Mouse (Mus musculus): ENCODE data around the gene Col7a1. TPM values are rescaled to one million over a fixed set of nuclear protein-coding genes. Genes with fewer than 3 reads are reported as not detected.

The Col7a1 gene
- polyA plus RNA-seq (2021; fragmentation: Nextera tagmentation), result 0.01 TPM in 1 of 2 replicates, not detected in the other
- long read RNA-seq, experiment 1, partial matches to known transcripts, result 1 of 1 reads
- long read RNA-seq, experiment 1, other reads (novel, unspliced or antisense), result 0 of 1 reads
- long read RNA-seq, experiment 2, result 0 reads

GRCm38 (mm10) chr9:108953081-108953636 is at the start of gene Col7a1:
Gene Col7a1, plus strand, starts transcription at chr9:108953586.

DNA sequence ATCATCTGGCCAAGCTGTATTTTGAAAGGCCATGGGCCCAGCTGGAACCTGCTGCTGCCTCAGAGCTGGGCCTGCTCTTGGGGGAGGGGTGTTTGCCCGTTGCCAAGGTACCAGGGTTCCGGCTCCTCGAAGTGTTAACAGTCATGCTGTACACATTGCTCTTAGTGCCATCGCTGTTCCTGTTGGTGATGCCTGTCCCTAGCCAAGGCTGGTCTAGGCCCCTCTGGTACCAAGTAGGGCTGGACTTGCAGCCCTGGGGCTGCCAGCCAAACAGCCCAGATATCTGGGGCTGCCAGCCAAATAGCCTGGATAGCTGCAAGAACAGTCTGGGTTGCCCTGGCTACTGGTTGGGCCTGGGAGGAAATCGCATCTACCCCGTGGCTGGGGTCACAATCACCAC is 38.9 kb upstream of the Col7a1 start, which contains the start of gene Tmem89:
TSS of gene Tmem89 (plus strand) at position 129 of the 400 bp plus-strand sequence.

DNA sequence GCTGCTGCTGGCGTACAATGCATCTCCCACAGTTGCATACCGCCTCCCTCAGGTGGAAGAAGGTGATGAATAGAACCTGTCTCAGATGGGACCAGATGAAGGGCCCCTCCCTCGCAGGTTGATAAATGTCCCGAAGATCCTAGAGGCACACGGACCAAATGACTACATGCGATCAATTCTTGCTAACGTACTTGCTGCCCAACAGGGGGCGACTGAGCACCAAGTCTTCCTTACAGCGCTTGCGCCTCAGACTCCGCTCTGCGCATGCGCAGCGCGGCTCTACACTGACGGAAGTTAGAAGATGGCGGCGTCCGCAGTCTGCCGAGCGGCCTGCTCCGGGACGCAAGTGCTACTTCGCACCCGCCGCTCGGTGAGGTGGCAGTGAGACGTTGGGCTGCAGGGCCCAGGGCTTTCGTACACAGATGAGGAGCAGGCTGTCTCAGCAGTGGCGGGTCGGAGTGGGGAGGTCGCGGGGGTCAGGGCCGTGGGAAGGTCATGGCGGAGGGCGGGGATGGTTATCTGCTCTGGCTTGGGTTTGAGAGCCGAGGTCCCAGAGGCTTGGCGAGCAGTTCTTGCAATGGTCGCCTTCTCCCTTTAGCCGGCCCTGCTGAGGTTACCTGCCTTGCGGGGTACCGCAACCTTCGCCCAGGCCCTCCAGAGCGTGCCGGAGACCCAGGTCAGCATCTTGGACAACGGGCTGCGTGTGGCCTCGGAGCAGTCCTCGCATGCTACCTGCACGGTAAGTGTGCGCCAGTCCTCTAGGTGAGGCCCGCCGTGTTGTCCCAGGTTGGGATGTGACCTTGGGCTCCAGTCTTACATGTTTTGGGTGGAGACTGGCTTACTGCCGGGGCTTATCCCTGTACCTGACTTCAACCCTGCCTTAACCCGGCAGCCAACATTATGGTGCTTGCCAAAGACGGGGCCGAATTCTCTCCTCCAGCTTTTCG is 16.7 kb upstream of the Col7a1 start, which contains the start of gene Uqcrc1:
TSS of gene Uqcrc1 (plus strand) at position 216 of the 947 bp plus-strand sequence.

GRCm38 (mm10) chr9:108985710-108986109 is 32.3 kb downstream of the Col7a1 start, which contains the start of gene Ucn2:
Gene Ucn2, plus strand, starts transcription at chr9:108986010.

GRCm38 (mm10) chr9:108991428-108992084 is 38.2 kb downstream of the Col7a1 start, which contains the start of gene Pfkfb4:
Gene Pfkfb4, plus strand, starts transcription at chr9:108991778.

Other genes starting within 250 kb of the Col7a1 start
- gene Ip6k2, start 169.8 kb upstream of the Col7a1 start, polyA plus RNA-seq (2021; fragmentation: Nextera tagmentation), result 22.3 and 29.4 TPM in 2 replicates
- 39.1 and 47.3 TPM in 2 replicates for gene Nckipsd, start 145.2 kb upstream of the Col7a1 start, polyA plus RNA-seq (2021; fragmentation: Nextera tagmentation)
- 2.2 and 3.1 TPM in 2 replicates for gene Celsr3, start 127.3 kb upstream of the Col7a1 start, polyA plus RNA-seq (2021; fragmentation: Nextera tagmentation)
- 5.9 and 8.2 TPM in 2 replicates for gene Slc26a6, start 100.3 kb upstream of the Col7a1 start, polyA plus RNA-seq (2021; fragmentation: Nextera tagmentation)
- 0.72 and 1.1 TPM in 2 replicates for gene Tmem89, start 39.0 kb upstream of the Col7a1 start, polyA plus RNA-seq (2021; fragmentation: Nextera tagmentation)
- 529 and 727 TPM in 2 replicates for gene Uqcrc1, start 17.0 kb upstream of the Col7a1 start, polyA plus RNA-seq (2021; fragmentation: Nextera tagmentation)
- not detected in 2 replicates for gene Ucn2, start 32.4 kb downstream of the Col7a1 start, polyA plus RNA-seq (2021; fragmentation: Nextera tagmentation)
- 5.0 and 6.6 TPM in 2 replicates for gene Pfkfb4, start 38.2 kb downstream of the Col7a1 start, polyA plus RNA-seq (2021; fragmentation: Nextera tagmentation)
- gene Shisa5, start 85.0 kb downstream of the Col7a1 start, polyA plus RNA-seq (2021; fragmentation: Nextera tagmentation), result 144 and 161 TPM in 2 replicates
- 10.1 and 12.5 TPM in 2 replicates for gene Trex1, start 106.1 kb downstream of the Col7a1 start, polyA plus RNA-seq (2021; fragmentation: Nextera tagmentation)
- 15.6 and 21.1 TPM in 2 replicates for gene Atrip, start 120.5 kb downstream of the Col7a1 start, polyA plus RNA-seq (2021; fragmentation: Nextera tagmentation)
- 4.0 and 5.0 TPM in 2 replicates for gene Ccdc51, start 128.9 kb downstream of the Col7a1 start, polyA plus RNA-seq (2021; fragmentation: Nextera tagmentation)
- 716 and 866 TPM in 2 replicates for gene Tma7, start 129.0 kb downstream of the Col7a1 start, polyA plus RNA-seq (2021; fragmentation: Nextera tagmentation)
- gene Plxnb1, start 141.8 kb downstream of the Col7a1 start, polyA plus RNA-seq (2021; fragmentation: Nextera tagmentation), result 11.7 and 15.9 TPM in 2 replicates
- not detected in 2 replicates for gene Fbxw21, start 208.5 kb downstream of the Col7a1 start, polyA plus RNA-seq (2021; fragmentation: Nextera tagmentation)
- not detected in 2 replicates for gene Fbxw13, start 242.4 kb downstream of the Col7a1 start, polyA plus RNA-seq (2021; fragmentation: Nextera tagmentation)

All from left cerebral cortex, adult 6 months (tissue).